Mouse (Mus musculus) liver, postnatal 0 days (tissue): ENCODE measurements around the gene Dip2a.

Experiments used
- CTCF ChIP-seq: sonication (generic); IDR thresholded peaks from 2 replicates; pipeline ENCODE4 v1.5.1; 2016; ENCODE audit warnings: antibody characterized with exemption, low read depth
- EP300 ChIP-seq: IDR thresholded peaks from 2 replicates; pipeline ENCODE4 v1.6.1; 2016; ENCODE audit warnings: antibody characterized with exemption, low read depth, mild to moderate bottlenecking

DNA sequence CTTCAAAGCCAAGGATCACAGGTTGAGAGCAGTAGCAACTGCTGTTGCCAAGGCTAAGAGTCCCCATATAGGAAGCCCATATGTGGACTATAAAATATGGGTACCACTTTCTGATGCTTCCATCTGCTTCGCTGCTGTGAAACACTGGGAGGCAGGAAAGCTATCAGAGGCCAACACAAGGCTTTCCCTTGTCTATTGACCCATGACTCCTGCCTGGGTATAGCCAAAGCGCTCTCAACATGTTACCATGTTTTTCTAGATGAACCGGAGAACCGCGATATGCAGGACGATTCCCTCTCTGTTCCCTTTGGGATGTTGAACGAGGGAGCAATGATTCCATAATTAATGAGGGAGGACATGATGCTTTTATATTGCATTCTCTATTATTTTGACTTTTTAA is 134.3 kb downstream of the Dip2a start:
- TF ChIP-seq CTCF (no peak), EP300 (no peak)
